Mouse (Mus musculus): Measurements from ENCODE around the gene 5730596B20Rik. TPM values are rescaled to one million over a fixed set of nuclear protein-coding genes. Genes with fewer than 3 reads are reported as not detected.

Gene 5730596B20Rik
- polyA plus RNA-seq, 1 experiment from 2014 or later: 2.6 TPM

GRCm38 (mm10) chr6:52229558-52230416 is 52.5 kb downstream of the 5730596B20Rik start:
- H3K4me2 ChIP-seq (ENCODE audit: low read depth, low read length): no peak overlapping the region

More at GRCm38 (mm10) chr6:52229558-52230416, 52.5 kb downstream of the 5730596B20Rik start:
- Histone ChIP-seq H3K27me3 (ENCODE audit: control insufficient read depth, insufficient read depth, low read length) (peaks cover 87% of the 10 kb centered on the region), H3K4me1 (ENCODE audit: control insufficient read depth, insufficient read depth, low read length) (peaks cover 4% of the 10 kb centered on the region; the same call in 1 of the 2 replicates), H3K9me3 (replicated peaks; ENCODE audit: control insufficient read depth, low read length) (no peaks in the 10 kb centered on the region), H3K9ac (ENCODE audit: low read length) (no peak overlapping the region), H3K4me3 (replicated peaks; ENCODE audit: low read length) (no peak overlapping the region), H3K36me3 (ENCODE audit: control insufficient read depth, insufficient read depth, low read length) (no peaks in the 10 kb centered on the region), H3K27ac (ENCODE audit: low read length) (no peak overlapping the region)
- ATAC-seq (ENCODE audit: insufficient read depth, low FRiP score): no peak
- WGBS: 5% methylated on average over 44 of the region's 44 CpGs

MicroRNAs encoded within 50 kb of the gene (microRNA counts, 519-probe panel; counts per million panel counts)
- 2,008 counts per million, percentile 39 among the panel's probes with 10 or more counts for microRNA mmu-miR-196b

Small RNAs within 50 kb of the gene (microRNA-seq; reads per million reads assigned to microRNA genes)
- 689 reads per million, percentile 73 among the genes with 10 or more reads in this experiment for gene Mir196b

Other genes with a start within 250 kb of the 5730596B20Rik start
- 42.0 and 44.6 TPM in 2 replicates for gene Skap2, start 164.9 kb upstream of the 5730596B20Rik start, polyA plus RNA-seq (2015; fragmentation: Nextera tagmentation; extraction: Ambion mirVana)
- 1.4 and 1.5 TPM in 2 replicates for gene Hoxa1, start 19.2 kb upstream of the 5730596B20Rik start, polyA plus RNA-seq (2015; fragmentation: Nextera tagmentation; extraction: Ambion mirVana)
- 7.4 and 8.5 TPM in 2 replicates for gene Hoxa2, start 12.7 kb upstream of the 5730596B20Rik start, polyA plus RNA-seq (2015; fragmentation: Nextera tagmentation; extraction: Ambion mirVana)
- gene Hoxa4, start 14.3 kb downstream of the 5730596B20Rik start, polyA plus RNA-seq (2015; fragmentation: Nextera tagmentation; extraction: Ambion mirVana): 2.5 and 2.8 TPM in 2 replicates
- gene Hoxa5, start 27.1 kb downstream of the 5730596B20Rik start, polyA plus RNA-seq (2015; fragmentation: Nextera tagmentation; extraction: Ambion mirVana): 8.8 and 11.0 TPM in 2 replicates
- 1.3 and 1.4 TPM in 2 replicates for gene Hoxa6, start 31.2 kb downstream of the 5730596B20Rik start, polyA plus RNA-seq (2015; fragmentation: Nextera tagmentation; extraction: Ambion mirVana)
- 6.0 and 7.4 TPM in 2 replicates for gene Hoxa3, start 35.8 kb downstream of the 5730596B20Rik start, polyA plus RNA-seq (2015; fragmentation: Nextera tagmentation; extraction: Ambion mirVana)
- gene Gm28308, start 35.8 kb downstream of the 5730596B20Rik start, polyA plus RNA-seq (2015; fragmentation: Nextera tagmentation; extraction: Ambion mirVana): not detected in 2 replicates
- gene Hoxa7, start 44.4 kb downstream of the 5730596B20Rik start, polyA plus RNA-seq (2015; fragmentation: Nextera tagmentation; extraction: Ambion mirVana): 10.8 and 12.3 TPM in 2 replicates
- 0.50 and 1.2 TPM in 2 replicates for gene Hoxa9, start 53.6 kb downstream of the 5730596B20Rik start, polyA plus RNA-seq (2015; fragmentation: Nextera tagmentation; extraction: Ambion mirVana)
- gene Hoxa10, start 63.4 kb downstream of the 5730596B20Rik start, polyA plus RNA-seq (2015; fragmentation: Nextera tagmentation; extraction: Ambion mirVana): 0.18 and 2.8 TPM in 2 replicates
- 0.45 TPM in 1 of 2 replicates, not detected in the other for gene Hoxa11, start 68.3 kb downstream of the 5730596B20Rik start, polyA plus RNA-seq (2015; fragmentation: Nextera tagmentation; extraction: Ambion mirVana)
- 0.12 TPM in 1 of 2 replicates, not detected in the other for gene Hoxa13, start 83.4 kb downstream of the 5730596B20Rik start, polyA plus RNA-seq (2015; fragmentation: Nextera tagmentation; extraction: Ambion mirVana)
- gene Evx1, start 136.0 kb downstream of the 5730596B20Rik start, polyA plus RNA-seq (2015; fragmentation: Nextera tagmentation; extraction: Ambion mirVana): not detected in 2 replicates